Mouse (Mus musculus) spleen, adult 2 months (tissue): ENCODE results near the gene Fam167b. TPM values are rescaled to one million over a fixed set of nuclear protein-coding genes. Genes with fewer than 3 reads are reported as not detected.

Experiments used
- DNase-seq, 2 experiments: peaks; one replicate each; pipeline versions ENCODE4 v3.0.0 to v3.0.0-alpha.2; 2012 to 2021; ENCODE audit warnings: low spot score in 2 of 2, low read depth in 1 of 2
- H3K27ac ChIP-seq: fragments of 200-500 bp; 2 replicates; pipeline ENCODE4 v1.5.1; 2012; ENCODE audit warnings: low read length, inconsistent platforms; ENCODE audit not compliant: insufficient read depth
- H3K27me3 ChIP-seq: fragments of 200-500 bp; 2 replicates; pipeline ENCODE4 v1.6.1; 2012; ENCODE audit warnings: mild to moderate bottlenecking, moderate library complexity, low read length, inconsistent platforms; ENCODE audit not compliant: control insufficient read depth, insufficient read depth
- H3K36me3 ChIP-seq: fragments of 200-500 bp; 2 replicates; pipeline ENCODE4 v1.6.1; 2012; ENCODE audit warnings: mild to moderate bottlenecking, low read length, inconsistent platforms; ENCODE audit not compliant: control insufficient read depth, insufficient read depth
- H3K4me1 ChIP-seq: fragments of 200-500 bp; 2 replicates; pipeline ENCODE4 v1.6.1; 2011; ENCODE audit warnings: inconsistent platforms; ENCODE audit not compliant: control insufficient read depth, insufficient read depth, insufficient read length
- H3K4me3 ChIP-seq: fragments of 200-500 bp; 2 replicates; pipeline ENCODE4 v1.5.1; 2011; ENCODE audit warnings: mild to moderate bottlenecking, inconsistent platforms; ENCODE audit not compliant: insufficient read depth, insufficient read length; ENCODE audit errors: extremely low read depth
- CTCF ChIP-seq: fragments of 200-500 bp; IDR thresholded peaks from 2 replicates; pipeline ENCODE4 v1.5.1; 2011; ENCODE audit warnings: mild to moderate bottlenecking, inconsistent platforms; ENCODE audit not compliant: insufficient read depth, insufficient read length, insufficient replicate concordance; ENCODE audit errors: extremely low read depth
- POLR2A ChIP-seq: fragments of 200-500 bp; IDR thresholded peaks from 2 replicates; pipeline ENCODE4 v1.6.1; 2011; ENCODE audit warnings: low read depth, low read length, inconsistent platforms
- WGBS: fragments of 180-500 bp; shearing (Covaris S2); methylation state at CpG from one replicate; pipeline ENCODE4 v1.1.7; 2018; 5-methylcytosine and 5-hydroxymethylcytosine counted together
- polyA plus RNA-seq: library from polyadenylated mRNA; depleted of rRNA; stranded (reverse); fragments of >200 nt; gene quantifications from 2 replicates; pipeline ENCODE4 v1.2.3, GENCODE M21; 2012; rRNA removed

Fam167b gene
- 10.9 and 17.2 TPM in 2 replicates for polyA plus RNA-seq

DNA sequence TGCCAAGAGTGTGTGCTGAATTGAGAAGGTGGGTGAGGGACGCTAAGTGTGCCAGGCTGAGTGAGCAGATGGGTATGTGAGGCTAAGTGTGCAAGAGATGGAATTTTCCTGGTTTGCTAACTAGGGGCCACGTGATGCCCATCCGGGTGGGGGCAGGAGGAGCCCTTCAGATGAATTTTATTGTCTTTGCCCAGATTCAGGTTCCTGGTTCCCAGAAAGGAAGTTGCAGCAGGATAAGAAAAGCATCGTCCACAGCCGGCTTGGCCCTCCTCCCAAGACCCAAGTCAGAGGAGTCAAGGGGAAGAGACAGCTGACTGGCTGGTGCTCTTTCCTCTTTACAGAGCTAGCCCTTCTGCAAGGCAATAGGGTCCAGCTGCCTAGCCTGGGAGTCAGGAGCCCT, at the start of gene Fam167b:
TSS of gene Fam167b (minus strand) at position 84 of the 400 bp plus-strand sequence.
- peaks cover 19% of the 10 kb centered on the region; the same call in 1 of the 2 replicates for H3K4me1 ChIP-seq
- peak within 1 kb of the TSS; percentile 13; the same call in 1 of the 2 replicates for H3K27ac ChIP-seq
- no peak for DNase-seq
- H3K27me3 ChIP-seq, result no peaks in the 10 kb centered on the region
- no peaks in the 10 kb centered on the region for H3K36me3 ChIP-seq
- H3K4me3 ChIP-seq, result 0 out of 2 replicates have a peak within 1 kb of the TSS, but pooled peaks have one; percentile 29
- WGBS, result 78% methylated on average over 5 of the region's 5 CpGs
- TF ChIP-seq POLR2A (no peak), CTCF (no peak)

DNA sequence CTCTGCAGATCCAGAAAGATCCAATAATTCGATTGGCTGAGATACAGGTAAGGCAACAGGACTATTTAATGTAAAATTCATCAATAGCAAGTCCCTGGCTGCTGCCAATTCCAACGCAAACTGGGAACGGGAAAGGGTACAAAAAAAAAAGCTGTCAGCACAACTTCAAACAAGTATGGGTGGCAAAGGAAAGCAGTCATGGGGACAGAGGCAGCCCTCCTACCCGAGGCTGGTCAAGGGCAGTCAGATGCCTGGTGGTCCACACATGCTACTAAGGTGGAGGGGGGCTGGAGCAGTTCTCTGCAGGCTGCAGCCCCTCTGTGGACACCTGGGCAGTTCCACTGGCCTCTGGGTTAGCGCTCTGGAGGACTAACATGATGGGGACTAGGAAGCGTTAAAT, 47.7 kb upstream of the Fam167b start:
- Histone ChIP-seq H3K27ac (no peak overlapping the region), H3K36me3 (peaks cover 21% of the 10 kb centered on the region), H3K4me1 (peaks cover 10% of the 10 kb centered on the region; the same call in 1 of the 2 replicates), H3K4me3 (no peak overlapping the region), H3K27me3 (no peaks in the 10 kb centered on the region)
- 86% methylated on average over 6 of the region's 6 CpGs for WGBS
- no peak for DNase-seq
- TF ChIP-seq CTCF, result no peak
- TF ChIP-seq POLR2A, result no peak

DNA sequence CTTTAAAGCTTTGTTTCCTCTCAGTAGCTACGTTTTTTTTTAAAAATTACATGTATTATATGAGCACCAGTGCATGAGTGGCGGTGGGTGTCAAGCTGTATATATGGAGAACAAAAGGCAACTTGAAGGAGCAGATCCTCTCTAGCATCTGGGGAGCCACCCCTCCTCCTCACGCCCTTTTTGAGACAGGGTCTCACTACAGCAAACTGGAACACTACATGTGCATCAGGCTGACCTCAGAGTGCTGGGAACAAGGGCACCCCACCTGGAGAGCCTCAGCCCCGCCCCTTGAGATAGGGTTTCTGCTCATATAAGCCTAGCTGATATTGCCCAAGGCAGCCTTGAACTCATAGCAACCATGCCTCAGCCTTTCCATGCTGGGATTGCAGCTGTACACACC, 47.1 kb upstream of the Fam167b start:
- peaks cover 10% of the 10 kb centered on the region; the same call in 1 of the 2 replicates for H3K4me1 ChIP-seq
- H3K4me3 ChIP-seq, result no peak overlapping the region
- peaks cover 17% of the 10 kb centered on the region for H3K36me3 ChIP-seq
- TF ChIP-seq CTCF, result no peak
- no peak for TF ChIP-seq POLR2A
- 50% methylated on average over 4 of the region's 4 CpGs for WGBS
- DNase-seq, result no peak
- peak overlapping the region; percentile 65; the same call in 1 of the 2 replicates for H3K27ac ChIP-seq
- no peaks in the 10 kb centered on the region for H3K27me3 ChIP-seq

DNA sequence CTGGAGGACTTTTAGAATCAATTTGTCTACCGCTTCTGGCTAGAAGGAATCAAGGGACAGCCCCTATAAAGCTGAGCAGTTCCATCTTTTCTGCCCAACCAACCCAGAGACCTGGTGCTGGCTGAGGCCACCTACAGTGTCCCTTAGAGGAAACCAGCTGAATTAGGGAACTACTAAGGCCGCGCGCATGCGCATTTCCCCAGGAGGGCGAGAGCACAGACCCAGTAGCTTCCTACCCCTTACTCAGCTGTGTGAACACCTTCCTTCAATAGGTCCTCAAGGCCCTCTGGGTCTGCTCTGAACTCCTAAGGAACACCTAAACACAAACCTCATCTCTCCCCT, 46.7 kb upstream of the Fam167b start:
- H3K36me3 ChIP-seq, result peaks cover 17% of the 10 kb centered on the region
- 0% methylated on average over 6 of the region's 6 CpGs for WGBS
- H3K27ac ChIP-seq, result peak overlapping the region; percentile 65
- no peaks in the 10 kb centered on the region for H3K27me3 ChIP-seq
- peak; percentile 61 to 78 for DNase-seq
- H3K4me3 ChIP-seq, result peak overlapping the region; percentile 39; the same call in 1 of the 2 replicates
- H3K4me1 ChIP-seq, result peaks cover 10% of the 10 kb centered on the region; the same call in 1 of the 2 replicates
- TF ChIP-seq CTCF (no peak), POLR2A (0 out of 2 replicates have a peak, but pooled peaks have one; percentile 17)

DNA sequence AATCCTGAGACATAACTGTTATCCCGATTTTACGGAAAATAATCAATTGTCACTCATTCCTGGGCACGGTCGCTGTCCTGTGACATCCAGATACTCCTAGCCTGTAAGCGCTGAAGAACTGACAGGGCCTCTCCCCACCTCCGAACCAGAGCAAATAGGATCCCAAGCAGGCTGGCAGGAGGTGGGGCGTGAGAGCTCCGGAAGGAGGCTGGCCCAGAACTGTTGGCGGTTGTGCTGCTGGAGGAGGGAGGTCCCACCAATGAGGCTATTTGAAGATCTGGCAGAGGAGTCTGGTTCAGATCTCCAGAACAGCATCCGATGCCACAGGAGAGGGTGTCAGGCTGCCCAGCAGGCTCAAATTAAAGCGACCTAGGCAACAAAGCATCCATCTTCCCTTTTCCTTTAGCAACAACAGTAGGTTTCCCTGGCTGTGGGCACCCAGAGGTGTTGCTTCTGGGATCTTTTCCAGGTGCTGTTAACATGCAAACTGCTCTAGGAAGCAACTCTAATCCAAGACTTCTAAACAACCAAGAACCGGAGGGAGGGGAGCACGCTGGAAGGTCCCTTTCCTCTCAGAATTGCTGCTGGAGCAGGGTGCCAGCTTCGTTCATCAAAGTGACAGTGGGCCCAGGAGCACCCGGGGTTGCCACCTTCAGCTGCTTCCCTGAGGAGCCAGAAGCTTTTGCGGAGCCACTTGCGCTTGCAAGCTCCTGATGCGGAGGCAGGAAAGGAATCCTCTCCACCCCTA, 46.1 kb upstream of the Fam167b start:
- Histone ChIP-seq H3K4me1 (peaks cover 10% of the 10 kb centered on the region; the same call in 1 of the 2 replicates), H3K27ac (peak overlapping the region; percentile 77), H3K36me3 (peaks cover 15% of the 10 kb centered on the region), H3K4me3 (peak overlapping the region; percentile 85), H3K27me3 (no peaks in the 10 kb centered on the region)
- WGBS, result under 1% methylated on average over 18 of the region's 18 CpGs
- TF ChIP-seq CTCF (no peak), POLR2A (no peak; the same call in 1 of the 2 replicates)
- DNase-seq, result peak; percentile 74 to 83

DNA sequence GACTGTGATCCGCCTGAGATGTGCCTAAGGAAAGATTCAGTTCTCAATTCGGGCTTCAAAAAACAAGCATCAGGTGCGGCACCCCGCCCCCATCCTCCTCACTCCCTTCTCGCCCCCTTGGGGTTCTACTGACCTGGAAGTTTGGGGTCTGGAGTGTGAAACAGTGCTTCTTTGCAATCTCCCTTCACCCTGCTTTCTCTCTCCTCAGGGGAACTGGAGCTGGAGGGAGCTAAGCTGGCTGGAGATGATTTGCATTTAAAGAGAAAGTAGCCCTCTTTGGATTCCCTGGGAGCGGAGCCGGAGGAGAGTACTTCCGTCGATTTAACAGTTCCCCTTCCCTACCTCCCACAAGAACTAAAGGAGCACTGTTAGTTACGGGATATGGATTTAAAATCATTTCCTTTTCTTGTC, 45.3 kb upstream of the Fam167b start, which contains the start of gene Ccdc28b:
TSS of gene Ccdc28b (minus strand) at position 267 of the 411 bp plus-strand sequence.
- Histone ChIP-seq H3K27ac (peak within 1 kb of the TSS; percentile 77), H3K4me1 (peaks cover 10% of the 10 kb centered on the region; the same call in 1 of the 2 replicates)

More for the DNA sequence above, 45.3 kb upstream of the Fam167b start, which contains the start of gene Ccdc28b:
- DNase-seq, result peak in 1 of 2 experiments; percentile 9
- H3K4me3 ChIP-seq, result peak within 1 kb of the TSS; percentile 85
- H3K36me3 ChIP-seq, result peaks cover 7% of the 10 kb centered on the region
- WGBS, result 0% methylated on average over 10 of the region's 10 CpGs
- no peak for TF ChIP-seq CTCF
- no peak for TF ChIP-seq POLR2A
- H3K27me3 ChIP-seq, result no peaks in the 10 kb centered on the region
